Mouse (Mus musculus): ENCODE data around the gene 2310034G01Rik. TPM values are rescaled to one million over a fixed set of nuclear protein-coding genes. Genes with fewer than 3 reads are reported as not detected.

The 2310034G01Rik gene
- polyA plus RNA-seq, 1 experiment from 2014 or later = 1.5 TPM

DNA sequence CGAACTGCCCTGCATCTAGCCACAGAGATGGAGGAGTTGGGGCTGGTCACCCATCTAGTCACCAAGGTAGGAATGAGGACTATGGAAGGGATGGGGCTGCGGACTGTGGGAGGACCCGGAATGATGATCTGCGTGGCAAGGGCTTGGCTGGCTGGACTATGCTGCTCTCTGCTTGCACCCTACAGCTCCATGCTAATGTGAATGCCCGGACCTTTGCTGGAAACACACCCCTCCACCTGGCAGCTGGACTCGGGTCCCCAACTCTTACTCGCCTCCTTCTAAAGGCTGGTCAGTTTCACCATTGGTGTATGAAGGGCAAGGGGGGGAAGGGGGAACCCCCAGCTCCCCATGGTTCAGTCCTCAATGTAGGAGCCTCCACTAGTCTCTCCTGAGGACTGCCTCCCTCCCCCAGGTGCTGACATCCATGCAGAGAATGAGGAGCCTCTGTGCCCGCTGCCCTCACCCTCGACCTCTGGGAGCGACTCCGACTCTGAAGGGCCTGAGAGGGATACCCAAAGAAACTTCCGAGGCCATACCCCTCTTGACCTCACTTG is 39.7 kb downstream of the 2310034G01Rik start:
- H3K9ac ChIP-seq (ENCODE audit: low read depth, low read length) = no peak overlapping the region

DNA sequence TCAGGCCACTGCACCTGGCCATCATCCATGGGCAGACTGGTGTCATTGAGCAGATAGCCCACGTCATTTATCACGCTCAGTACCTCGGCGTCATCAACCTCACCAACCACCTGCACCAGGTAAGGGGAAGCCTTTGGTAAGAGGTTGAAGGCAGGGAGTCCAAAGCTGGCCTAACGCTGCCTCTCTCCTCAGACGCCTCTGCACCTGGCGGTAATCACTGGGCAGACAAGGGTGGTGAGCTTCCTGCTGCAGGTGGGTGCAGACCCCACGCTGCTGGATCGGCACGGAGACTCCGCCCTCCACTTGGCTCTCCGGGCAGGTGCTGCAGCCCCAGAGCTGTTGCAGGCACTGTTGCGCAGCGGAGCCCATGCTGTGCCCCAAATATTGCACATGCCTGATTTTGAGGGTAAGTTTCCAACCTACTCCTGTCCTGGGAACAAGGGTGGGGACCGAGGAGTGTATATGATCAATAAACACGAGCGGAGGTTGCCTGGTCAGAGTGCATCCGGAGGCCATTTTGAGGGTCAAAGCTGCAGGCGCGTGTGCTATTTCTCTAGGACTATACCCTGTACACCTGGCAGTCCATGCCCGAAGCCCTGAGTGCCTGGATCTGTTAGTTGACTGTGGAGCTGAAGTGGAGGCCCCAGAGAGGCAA is 40.3 kb downstream of the 2310034G01Rik start:
- WGBS = 78% methylated on average over 21 of the region's 21 CpGs
- peak; percentile 31 for DNase-seq (ENCODE audit: low spot score)
- no peak for ATAC-seq (replicated peaks; ENCODE audit: low FRiP score)
- Histone ChIP-seq H3K4me2 (no peak overlapping the region; the same call in 1 of the 2 replicates), H3K36me3 (ENCODE audit: control insufficient read depth, insufficient read depth, low read length) (peaks cover 13% of the 10 kb centered on the region), H3K27me3 (replicated peaks; ENCODE audit: control insufficient read depth, insufficient read depth, low read length) (peaks cover 33% of the 10 kb centered on the region), H3K4me3 (ENCODE audit: low read depth, low read length) (no peak overlapping the region), H3K4me1 (replicated peaks; ENCODE audit: control insufficient read depth, insufficient read depth, low read length) (peaks cover 30% of the 10 kb centered on the region), H3K9me3 (ENCODE audit: control insufficient read depth, low read length) (no peaks in the 10 kb centered on the region), H3K27ac (ENCODE audit: low read depth, low read length) (no peak overlapping the region), H3K9ac (ENCODE audit: low read depth, low read length) (no peak overlapping the region)

More for the DNA sequence above, 39.7 kb downstream of the 2310034G01Rik start:
- peaks cover 13% of the 10 kb centered on the region for H3K36me3 ChIP-seq (ENCODE audit: control insufficient read depth, insufficient read depth, low read length)
- H3K9me3 ChIP-seq (ENCODE audit: control insufficient read depth, low read length) = no peaks in the 10 kb centered on the region
- no peak overlapping the region for H3K4me3 ChIP-seq (ENCODE audit: low read depth, low read length)
- H3K4me1 ChIP-seq (replicated peaks; ENCODE audit: control insufficient read depth, insufficient read depth, low read length) = peaks cover 32% of the 10 kb centered on the region
- no peak overlapping the region for H3K4me2 ChIP-seq
- DNase-seq (ENCODE audit: low spot score) = peak; percentile 30
- peaks cover 38% of the 10 kb centered on the region for H3K27me3 ChIP-seq (replicated peaks; ENCODE audit: control insufficient read depth, insufficient read depth, low read length)
- H3K27ac ChIP-seq (ENCODE audit: low read depth, low read length) = no peak overlapping the region
- WGBS = 90% methylated on average over 12 of the region's 12 CpGs
- no peak for ATAC-seq (replicated peaks; ENCODE audit: low FRiP score)

DNA sequence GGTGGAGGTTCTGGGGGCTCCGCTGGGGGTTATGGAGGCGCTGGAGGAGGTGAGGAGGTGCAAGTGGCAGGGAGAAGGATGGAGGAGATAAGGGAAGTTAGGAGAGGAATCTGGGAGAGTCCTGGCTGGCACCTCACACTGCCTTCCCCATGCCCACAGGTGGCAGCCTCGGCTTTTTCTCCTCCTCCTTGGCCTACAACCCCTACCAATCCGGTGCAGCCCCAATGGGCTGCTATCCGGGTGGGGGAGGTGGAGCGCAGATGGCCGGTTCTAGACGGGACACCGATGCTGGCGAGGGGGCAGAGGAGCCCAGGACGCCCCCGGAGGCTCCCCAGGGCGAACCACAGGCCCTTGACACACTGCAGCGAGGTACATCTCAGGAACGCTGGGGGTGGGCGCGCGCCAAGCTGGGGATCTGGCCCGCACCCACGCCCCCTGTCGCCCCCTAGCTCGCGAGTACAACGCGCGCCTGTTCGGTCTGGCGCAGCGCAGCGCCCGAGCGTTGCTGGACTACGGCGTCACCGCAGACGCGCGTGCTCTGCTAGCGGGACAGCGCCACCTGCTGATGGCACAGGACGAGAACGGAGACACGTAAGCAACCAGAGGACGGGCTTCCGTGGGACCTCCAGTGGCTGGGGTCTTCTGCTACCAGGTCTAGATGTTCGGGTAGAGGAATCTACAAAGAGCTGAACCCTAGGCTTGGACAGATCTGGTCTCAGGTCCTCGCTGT is 41.2 kb downstream of the 2310034G01Rik start:
- H3K27ac ChIP-seq (ENCODE audit: low read depth, low read length) = no peak overlapping the region
- peak; percentile 83 for DNase-seq (ENCODE audit: low spot score)
- H3K9me3 ChIP-seq (ENCODE audit: control insufficient read depth, low read length) = no peaks in the 10 kb centered on the region
- H3K4me3 ChIP-seq (ENCODE audit: low read depth, low read length) = peak overlapping the region; percentile 52
- H3K27me3 ChIP-seq (replicated peaks; ENCODE audit: control insufficient read depth, insufficient read depth, low read length) = peaks cover 27% of the 10 kb centered on the region
- H3K36me3 ChIP-seq (ENCODE audit: control insufficient read depth, insufficient read depth, low read length) = peaks cover 13% of the 10 kb centered on the region
- peak overlapping the region; percentile 95 for H3K4me2 ChIP-seq
- 2% methylated on average over 47 of the region's 47 CpGs for WGBS
- 0 out of 2 replicates have a peak, but pooled peaks have one; percentile 8 for ATAC-seq (replicated peaks; ENCODE audit: low FRiP score)
- H3K9ac ChIP-seq (ENCODE audit: low read depth, low read length) = peak overlapping the region; percentile 69
- H3K4me1 ChIP-seq (replicated peaks; ENCODE audit: control insufficient read depth, insufficient read depth, low read length) = peaks cover 21% of the 10 kb centered on the region

DNA sequence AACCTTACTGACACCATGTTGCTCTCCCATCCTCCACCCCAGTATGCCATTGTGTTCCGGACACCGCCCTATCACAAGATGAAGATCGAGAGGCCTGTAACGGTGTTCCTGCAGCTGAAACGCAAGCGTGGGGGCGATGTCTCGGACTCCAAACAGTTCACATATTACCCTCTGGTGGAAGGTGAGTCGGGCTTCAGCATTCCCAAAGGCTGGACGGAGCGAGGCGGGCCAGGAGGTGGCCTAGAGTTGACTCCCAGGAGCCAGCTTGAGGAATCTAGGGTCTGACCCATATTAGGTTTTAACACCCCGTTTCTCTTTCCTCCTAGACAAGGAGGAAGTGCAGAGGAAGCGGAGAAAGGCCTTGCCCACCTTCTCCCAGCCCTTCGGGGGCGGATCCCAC is 41.8 kb downstream of the 2310034G01Rik start:
- Histone ChIP-seq H3K4me3 (ENCODE audit: low read depth, low read length) (peak overlapping the region; percentile 52; the same call in 1 of the 2 replicates), H3K27ac (ENCODE audit: low read depth, low read length) (no peak overlapping the region), H3K27me3 (replicated peaks; ENCODE audit: control insufficient read depth, insufficient read depth, low read length) (peaks cover 23% of the 10 kb centered on the region), H3K9me3 (ENCODE audit: control insufficient read depth, low read length) (no peaks in the 10 kb centered on the region), H3K4me1 (replicated peaks; ENCODE audit: control insufficient read depth, insufficient read depth, low read length) (peaks cover 16% of the 10 kb centered on the region), H3K36me3 (ENCODE audit: control insufficient read depth, insufficient read depth, low read length) (peaks cover 13% of the 10 kb centered on the region), H3K9ac (ENCODE audit: low read depth, low read length) (peak overlapping the region; percentile 69; the same call in 1 of the 2 replicates), H3K4me2 (peak overlapping the region; percentile 95)
- DNase-seq (ENCODE audit: low spot score) = peak; percentile 33
- 62% methylated on average over 16 of the region's 16 CpGs for WGBS
- no peak for ATAC-seq (replicated peaks; ENCODE audit: low FRiP score)

DNA sequence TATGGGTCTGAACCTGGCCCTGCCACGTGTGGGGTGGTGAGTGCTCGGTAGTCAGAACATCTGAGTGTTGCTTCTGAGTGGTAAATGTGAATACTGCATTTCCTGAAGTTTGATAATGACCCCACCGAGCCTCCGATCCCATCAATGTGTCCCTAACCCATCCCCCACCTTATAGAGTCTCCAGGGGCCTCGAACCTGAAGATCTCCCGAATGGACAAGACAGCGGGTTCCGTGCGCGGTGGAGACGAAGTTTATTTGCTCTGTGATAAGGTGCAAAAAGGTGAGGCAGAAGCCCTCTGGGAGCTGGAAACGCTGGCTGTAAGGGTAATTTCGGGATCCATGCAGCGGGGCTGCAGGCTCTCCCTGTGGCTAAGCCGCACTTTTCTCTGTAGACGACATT is 42.3 kb downstream of the 2310034G01Rik start:
- no peak overlapping the region for H3K4me3 ChIP-seq (ENCODE audit: low read depth, low read length)
- no peak overlapping the region for H3K27ac ChIP-seq (ENCODE audit: low read depth, low read length)
- WGBS = 78% methylated on average over 16 of the region's 16 CpGs
- peaks cover 13% of the 10 kb centered on the region for H3K36me3 ChIP-seq (ENCODE audit: control insufficient read depth, insufficient read depth, low read length)
- H3K4me2 ChIP-seq = no peak overlapping the region
- no peaks in the 10 kb centered on the region for H3K9me3 ChIP-seq (ENCODE audit: control insufficient read depth, low read length)
- H3K4me1 ChIP-seq (replicated peaks; ENCODE audit: control insufficient read depth, insufficient read depth, low read length) = peaks cover 16% of the 10 kb centered on the region
- H3K27me3 ChIP-seq (replicated peaks; ENCODE audit: control insufficient read depth, insufficient read depth, low read length) = peaks cover 21% of the 10 kb centered on the region
- peak; percentile 27 for DNase-seq (ENCODE audit: low spot score)
- H3K9ac ChIP-seq (ENCODE audit: low read depth, low read length) = no peak overlapping the region
- ATAC-seq (replicated peaks; ENCODE audit: low FRiP score) = no peak

DNA sequence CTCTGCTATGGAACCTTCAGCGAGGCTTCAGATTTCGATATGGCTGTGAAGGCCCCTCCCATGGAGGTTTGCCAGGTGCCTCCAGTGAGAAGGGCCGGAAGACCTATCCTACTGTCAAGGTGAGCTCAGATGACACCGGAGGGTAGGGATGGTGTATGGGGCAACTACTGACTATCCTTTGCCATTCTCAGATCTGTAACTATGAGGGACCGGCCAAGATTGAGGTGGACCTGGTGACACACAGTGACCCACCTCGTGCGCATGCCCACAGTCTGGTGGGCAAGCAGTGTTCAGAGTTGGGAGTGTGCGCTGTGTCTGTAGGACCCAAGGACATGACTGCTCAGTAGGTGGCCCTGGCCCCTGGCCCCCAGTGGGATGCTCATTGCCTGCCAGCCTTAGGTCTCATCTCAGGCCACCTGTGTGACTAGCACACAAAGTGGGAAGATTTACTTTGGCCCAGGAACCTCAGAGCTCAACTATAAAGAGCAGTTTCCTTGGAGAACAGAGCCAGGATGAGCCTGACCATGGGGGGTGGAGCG is 43.3 kb downstream of the 2310034G01Rik start:
- H3K36me3 ChIP-seq (ENCODE audit: control insufficient read depth, insufficient read depth, low read length) = peaks cover 10% of the 10 kb centered on the region
- H3K27ac ChIP-seq (ENCODE audit: low read depth, low read length) = no peak overlapping the region
- H3K4me2 ChIP-seq = no peak overlapping the region
- ATAC-seq (replicated peaks; ENCODE audit: low FRiP score) = no peak
- H3K4me1 ChIP-seq (replicated peaks; ENCODE audit: control insufficient read depth, insufficient read depth, low read length) = peaks cover 16% of the 10 kb centered on the region
- peaks cover 16% of the 10 kb centered on the region for H3K27me3 ChIP-seq (replicated peaks; ENCODE audit: control insufficient read depth, insufficient read depth, low read length)
- peak; percentile 30 for DNase-seq (ENCODE audit: low spot score)
- 88% methylated on average over 9 of the region's 9 CpGs for WGBS
- no peak overlapping the region for H3K9ac ChIP-seq (ENCODE audit: low read depth, low read length)
- H3K9me3 ChIP-seq (ENCODE audit: control insufficient read depth, low read length) = no peaks in the 10 kb centered on the region
- no peak overlapping the region for H3K4me3 ChIP-seq (ENCODE audit: low read depth, low read length)

DNA sequence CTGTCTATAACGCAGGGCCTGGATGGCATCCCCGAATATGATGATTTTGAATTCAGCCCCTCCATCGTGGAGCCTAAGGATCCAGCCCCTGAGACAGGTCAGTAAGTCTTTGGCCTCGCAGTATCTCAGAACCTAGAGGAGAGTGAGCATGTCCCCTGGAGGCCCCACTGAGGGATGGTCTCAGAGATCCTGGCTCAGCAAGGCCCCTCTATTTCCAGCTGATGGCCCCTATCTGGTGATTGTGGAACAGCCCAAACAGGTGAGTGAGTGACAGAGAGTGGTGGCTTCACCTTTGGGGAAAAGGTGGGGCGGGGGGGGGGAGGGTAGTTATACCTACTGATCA is 43.9 kb downstream of the 2310034G01Rik start:
- Histone ChIP-seq H3K4me3 (ENCODE audit: low read depth, low read length) (peak overlapping the region; percentile 79), H3K27me3 (replicated peaks; ENCODE audit: control insufficient read depth, insufficient read depth, low read length) (peaks cover 16% of the 10 kb centered on the region), H3K4me2 (peak overlapping the region; percentile 99), H3K27ac (ENCODE audit: low read depth, low read length) (no peak overlapping the region), H3K4me1 (replicated peaks; ENCODE audit: control insufficient read depth, insufficient read depth, low read length) (peaks cover 16% of the 10 kb centered on the region), H3K36me3 (ENCODE audit: control insufficient read depth, insufficient read depth, low read length) (peaks cover 6% of the 10 kb centered on the region), H3K9me3 (ENCODE audit: control insufficient read depth, low read length) (no peaks in the 10 kb centered on the region), H3K9ac (ENCODE audit: low read depth, low read length) (peak overlapping the region; percentile 70)
- ATAC-seq (replicated peaks; ENCODE audit: low FRiP score) (no peak), DNase-seq (ENCODE audit: low spot score) (no peak)
- 60% methylated on average over 5 of the region's 5 CpGs for WGBS

DNA sequence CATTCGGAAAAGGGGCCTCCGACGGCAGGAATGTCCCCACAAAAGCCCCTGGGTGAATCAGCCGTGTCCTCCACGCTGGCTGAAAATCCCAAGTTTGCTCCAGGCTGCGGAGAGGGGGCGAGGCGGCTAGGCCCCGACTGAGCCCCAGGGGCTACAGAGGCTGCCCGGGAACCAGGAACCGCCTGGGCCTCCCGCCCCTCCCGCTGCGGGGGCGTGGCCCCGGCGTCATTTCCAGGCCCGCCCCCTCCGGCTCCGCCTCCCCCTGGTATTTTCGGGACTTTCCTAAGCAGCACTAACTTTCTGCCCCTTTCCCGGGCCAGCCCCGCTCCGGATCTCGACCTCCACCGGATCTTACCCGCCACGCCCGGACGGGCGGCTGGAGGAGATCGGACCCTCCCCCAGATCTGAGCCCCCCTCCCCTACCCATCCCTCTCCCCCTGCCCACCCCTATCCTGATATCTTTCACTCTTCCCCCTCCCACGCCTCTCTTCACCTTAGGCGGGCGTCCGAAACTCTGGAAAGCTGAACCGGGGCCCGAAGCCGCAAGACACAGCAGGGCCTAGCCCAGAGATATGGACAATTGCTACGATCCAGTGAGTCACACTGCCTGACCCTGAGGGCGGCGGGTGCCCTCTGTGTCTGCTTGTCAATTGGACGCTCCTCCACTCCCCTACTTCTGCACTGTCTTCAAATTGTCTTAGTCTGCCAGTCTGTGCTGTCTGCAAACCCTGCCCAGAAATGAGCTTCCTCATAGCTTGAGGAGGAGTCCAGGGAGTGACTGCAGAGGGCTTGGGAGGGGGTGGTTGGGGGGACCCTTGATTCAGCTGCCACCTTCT is 44.5 kb downstream of the 2310034G01Rik start:
- no peaks in the 10 kb centered on the region for H3K9me3 ChIP-seq (ENCODE audit: control insufficient read depth, low read length)
- peaks cover 2% of the 10 kb centered on the region; the same call in 1 of the 2 replicates for H3K36me3 ChIP-seq (ENCODE audit: control insufficient read depth, insufficient read depth, low read length)
- DNase-seq (ENCODE audit: low spot score) (peak; percentile 92), ATAC-seq (replicated peaks; ENCODE audit: low FRiP score) (peak; percentile 77)
- peak overlapping the region; percentile 99 for H3K4me2 ChIP-seq
- WGBS = under 1% methylated on average over 42 of the region's 43 CpGs
- H3K9ac ChIP-seq (ENCODE audit: low read depth, low read length) = peak overlapping the region; percentile 70
- peaks cover 16% of the 10 kb centered on the region for H3K27me3 ChIP-seq (replicated peaks; ENCODE audit: control insufficient read depth, insufficient read depth, low read length)
- H3K4me1 ChIP-seq (replicated peaks; ENCODE audit: control insufficient read depth, insufficient read depth, low read length) = peaks cover 16% of the 10 kb centered on the region
- peak overlapping the region; percentile 77 for H3K27ac ChIP-seq (ENCODE audit: low read depth, low read length)
- H3K4me3 ChIP-seq (ENCODE audit: low read depth, low read length) = peak overlapping the region; percentile 79

Data from liver, embryonic 11.5 days (tissue).